Mouse (Mus musculus) lung, embryonic 14.5 days (tissue): ENCODE data around the gene Nell1. TPM values are rescaled to one million over a fixed set of nuclear protein-coding genes. Genes with fewer than 3 reads are reported as not detected.

Experiments
- ATAC-seq: fragments of 200-750 bp; cut with Nextera tagmentation; 2 replicates; pipeline ENCODE4 v1.8.0; 2017; ENCODE audit warnings: mild to moderate bottlenecking, moderate TSS enrichment, moderate library complexity; ENCODE audit not compliant: insufficient read depth
- DNase-seq: peaks from one replicate; pipeline ENCODE4 v3.0.0-alpha.2; 2015
- H3K27ac ChIP-seq: fragments of 300-500 bp; sonication (generic); 2 replicates; pipeline ENCODE4 v1.5.1; 2014; ENCODE audit warnings: low read depth, mild to moderate bottlenecking, moderate library complexity
- H3K27me3 ChIP-seq: fragments of 300-500 bp; sonication (generic); 2 replicates; pipeline ENCODE4 v1.6.1; 2014; ENCODE audit warnings: low read length, control low read depth; ENCODE audit not compliant: insufficient read depth
- H3K36me3 ChIP-seq: fragments of 300-500 bp; sonication (generic); 2 replicates; pipeline ENCODE4 v1.6.1; 2014; ENCODE audit warnings: control low read depth; ENCODE audit not compliant: insufficient read depth
- H3K4me1 ChIP-seq: fragments of 300-500 bp; sonication (generic); 2 replicates; pipeline ENCODE4 v1.6.1; 2014; ENCODE audit warnings: antibody characterized with exemption, control low read depth; ENCODE audit not compliant: insufficient read depth
- H3K4me2 ChIP-seq: fragments of 300-500 bp; sonication (generic); 2 replicates; pipeline ENCODE4 v1.6.1; 2014; ENCODE audit warnings: mild to moderate bottlenecking
- H3K4me3 ChIP-seq: fragments of 300-500 bp; sonication (generic); 2 replicates; pipeline ENCODE4 v1.5.1; 2014; ENCODE audit warnings: low read depth, low read length
- H3K9ac ChIP-seq: fragments of 300-500 bp; sonication (generic); 2 replicates; pipeline ENCODE4 v1.6.1; 2014
- H3K9me3 ChIP-seq: fragments of 300-500 bp; sonication (generic); 2 replicates; pipeline ENCODE4 v1.6.1; 2016; ENCODE audit warnings: low read depth, low read length, control low read depth
- CTCF ChIP-seq: IDR thresholded peaks from 2 replicates; pipeline ENCODE4 v1.5.1; 2016; ENCODE audit warnings: antibody characterized with exemption, low read depth
- WGBS: fragments of 180-500 bp; shearing (Covaris S2); extraction: QIAGEN DNeasy Blood & Tissue Kit; methylation state at CpG from one replicate; pipeline ENCODE4 v1.1.7; 2014; 5-methylcytosine and 5-hydroxymethylcytosine counted together
- polyA plus RNA-seq: library from polyadenylated mRNA; unstranded; fragments of >200 nt; fragmentation: Nextera tagmentation; extraction: Ambion mirVana; gene quantifications from 2 replicates; pipeline ENCODE4 v1.2.1, GENCODE M21; 2014

Gene Nell1
- polyA plus RNA-seq, 1 experiment from 2014 or later, result 2.8 TPM

DNA sequence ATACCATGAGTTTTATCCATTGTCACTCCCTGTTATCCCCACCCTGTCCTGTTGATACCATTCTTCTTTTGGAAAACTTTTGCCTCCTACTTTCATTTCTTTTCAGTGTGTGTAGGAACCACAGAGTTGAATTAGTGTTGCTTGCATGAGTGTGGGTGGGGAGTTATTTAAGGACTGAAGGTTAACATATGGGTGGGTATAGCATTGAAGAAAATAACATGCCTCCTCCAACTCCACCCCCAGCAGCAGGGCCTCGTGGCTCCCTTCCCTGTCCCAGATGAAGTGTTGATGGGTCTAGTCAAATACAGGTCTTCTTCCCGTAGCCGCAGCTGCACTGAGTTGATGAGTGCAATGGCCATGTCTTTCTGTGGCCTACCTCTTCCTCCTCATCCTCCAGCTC lies 278.5 kb downstream of the Nell1 start:
- Histone ChIP-seq H3K4me3 (no peak overlapping the region), H3K4me2 (no peak overlapping the region), H3K36me3 (no peaks in the 10 kb centered on the region), H3K27ac (no peak overlapping the region), H3K9me3 (no peaks in the 10 kb centered on the region), H3K4me1 (no peaks in the 10 kb centered on the region), H3K9ac (no peak overlapping the region), H3K27me3 (no peaks in the 10 kb centered on the region)
- WGBS, result 69% methylated on average over 3 of the region's 3 CpGs
- DNase-seq, result no peak
- TF ChIP-seq CTCF, result no peak
- no peak for ATAC-seq

DNA sequence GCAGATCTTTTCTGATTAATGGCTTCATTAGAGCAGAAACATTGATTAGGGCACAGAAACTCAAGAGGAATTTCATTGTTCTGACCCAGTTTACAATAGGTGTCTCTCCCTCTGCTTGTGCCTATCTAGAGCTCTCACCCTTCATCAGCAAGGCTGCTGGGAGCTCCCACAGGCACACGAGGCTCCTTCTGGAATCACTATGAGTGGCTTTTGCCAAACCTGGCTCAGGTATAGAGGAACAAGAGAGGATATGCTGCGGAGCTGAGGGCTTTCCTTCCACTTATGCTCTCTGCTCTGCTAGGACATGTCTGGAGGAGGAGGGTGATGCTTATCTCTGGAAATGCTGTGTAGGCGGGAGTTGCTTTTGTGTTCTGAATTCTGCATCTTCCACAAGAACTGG lies 285.4 kb downstream of the Nell1 start:
- Histone ChIP-seq H3K9ac (no peak overlapping the region), H3K9me3 (no peaks in the 10 kb centered on the region), H3K4me2 (no peak overlapping the region), H3K4me3 (no peak overlapping the region), H3K27me3 (no peaks in the 10 kb centered on the region), H3K27ac (no peak overlapping the region), H3K36me3 (no peaks in the 10 kb centered on the region), H3K4me1 (no peaks in the 10 kb centered on the region)
- ATAC-seq (no peak), DNase-seq (no peak)
- no peak for TF ChIP-seq CTCF
- 65% methylated on average over 3 of the region's 3 CpGs for WGBS

DNA sequence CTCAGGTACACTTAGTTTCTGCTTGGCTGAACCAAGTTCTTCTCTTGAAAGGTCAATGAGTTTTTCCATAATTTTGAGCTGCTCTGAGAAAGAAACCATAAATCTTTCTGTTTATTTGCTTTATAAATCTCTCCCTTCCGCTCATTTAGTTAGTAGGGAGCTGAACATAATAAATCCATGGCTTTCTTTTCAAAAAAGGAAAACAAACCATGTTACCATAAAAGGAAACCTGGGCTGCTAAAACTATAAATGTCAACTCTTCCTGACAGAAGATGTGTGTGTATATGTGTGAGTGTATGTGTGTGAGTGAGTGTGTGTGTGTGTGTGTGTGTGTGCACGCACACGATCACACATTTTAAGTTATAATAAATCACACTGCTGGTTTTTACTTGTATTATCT lies 320.8 kb downstream of the Nell1 start:
- DNase-seq, result peak; percentile 10
- H3K27ac ChIP-seq, result no peak overlapping the region
- no peak for TF ChIP-seq CTCF
- 44% methylated on average over 3 of the region's 3 CpGs for WGBS
- ATAC-seq, result no peak
- H3K36me3 ChIP-seq, result no peaks in the 10 kb centered on the region
- no peaks in the 10 kb centered on the region for H3K9me3 ChIP-seq
- no peaks in the 10 kb centered on the region for H3K4me1 ChIP-seq
- no peaks in the 10 kb centered on the region for H3K27me3 ChIP-seq
- H3K4me3 ChIP-seq, result no peak overlapping the region
- H3K9ac ChIP-seq, result no peak overlapping the region
- H3K4me2 ChIP-seq, result no peak overlapping the region

GRCm38 (mm10) chr7:50338226-50338625 lies 363.6 kb downstream of the Nell1 start:
- H3K27me3 ChIP-seq, result no peaks in the 10 kb centered on the region
- H3K36me3 ChIP-seq, result no peaks in the 10 kb centered on the region
- ATAC-seq (no peak), DNase-seq (no peak)
- no peak overlapping the region for H3K9ac ChIP-seq
- no peak overlapping the region for H3K4me3 ChIP-seq
- no peak overlapping the region for H3K4me2 ChIP-seq
- no peaks in the 10 kb centered on the region for H3K9me3 ChIP-seq
- TF ChIP-seq CTCF, result no peak
- 80% methylated on average over 5 of the region's 5 CpGs for WGBS
- no peaks in the 10 kb centered on the region for H3K4me1 ChIP-seq
- H3K27ac ChIP-seq, result no peak overlapping the region

- no peak overlapping the region for H3K9ac ChIP-seq
- no peaks in the 10 kb centered on the region for H3K36me3 ChIP-seq
- H3K4me3 ChIP-seq, result no peak overlapping the region
- ATAC-seq (no peak), DNase-seq (no peak)
- no peak for TF ChIP-seq CTCF
- no peak overlapping the region for H3K27ac ChIP-seq
- WGBS, result 75% methylated on average over 5 of the region's 5 CpGs
- H3K4me2 ChIP-seq, result no peak overlapping the region
- no peaks in the 10 kb centered on the region for H3K27me3 ChIP-seq
- H3K4me1 ChIP-seq, result no peaks in the 10 kb centered on the region
- no peaks in the 10 kb centered on the region for H3K9me3 ChIP-seq
These were observed 364.1 kb downstream of the Nell1 start for GRCm38 (mm10) chr7:50338757-50339156.

GRCm38 (mm10) chr7:50351564-50351963 lies 376.9 kb downstream of the Nell1 start:
- H3K27me3 ChIP-seq, result no peaks in the 10 kb centered on the region
- no peak overlapping the region for H3K27ac ChIP-seq
- H3K9me3 ChIP-seq, result no peaks in the 10 kb centered on the region
- WGBS, result 51% methylated on average over 2 of the region's 2 CpGs
- H3K9ac ChIP-seq, result no peak overlapping the region
- no peaks in the 10 kb centered on the region for H3K4me1 ChIP-seq
- no peak overlapping the region for H3K4me2 ChIP-seq
- H3K36me3 ChIP-seq, result no peaks in the 10 kb centered on the region
- H3K4me3 ChIP-seq, result no peak overlapping the region
- DNase-seq (no peak), ATAC-seq (no peak)
- no peak for TF ChIP-seq CTCF

DNA sequence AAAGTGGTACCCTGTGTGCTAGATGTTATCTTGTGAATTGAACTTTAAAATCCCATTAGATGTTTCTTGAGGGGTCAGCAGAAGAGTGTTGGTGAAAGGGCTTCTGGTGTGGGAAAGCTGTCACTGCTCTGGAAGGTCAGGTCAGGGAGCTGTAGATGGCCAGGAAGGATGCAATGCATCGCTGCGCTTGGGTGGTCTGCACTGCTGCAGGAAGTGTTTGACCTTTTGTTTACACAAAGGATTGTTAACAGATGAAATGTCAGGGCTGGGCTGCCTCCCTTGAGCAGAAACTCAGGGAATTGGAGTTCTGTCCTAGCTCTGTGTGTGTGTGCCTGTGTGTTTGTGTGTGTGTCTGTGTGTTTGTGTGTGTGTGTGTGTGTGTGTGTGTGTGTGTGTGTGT lies 382.5 kb downstream of the Nell1 start:
- DNase-seq, result peak; percentile 66
- peak; percentile 71; the same call in 1 of the 2 replicates for ATAC-seq
- 0% methylated on average over 2 of the region's 2 CpGs for WGBS
- no peak overlapping the region for H3K27ac ChIP-seq
- H3K9me3 ChIP-seq, result no peaks in the 10 kb centered on the region
- no peak overlapping the region for H3K4me2 ChIP-seq
- no peak overlapping the region for H3K4me3 ChIP-seq
- TF ChIP-seq CTCF, result no peak
- no peaks in the 10 kb centered on the region for H3K36me3 ChIP-seq
- H3K4me1 ChIP-seq, result no peaks in the 10 kb centered on the region; the same call in 1 of the 2 replicates
- no peak overlapping the region for H3K9ac ChIP-seq
- H3K27me3 ChIP-seq, result no peaks in the 10 kb centered on the region

DNA sequence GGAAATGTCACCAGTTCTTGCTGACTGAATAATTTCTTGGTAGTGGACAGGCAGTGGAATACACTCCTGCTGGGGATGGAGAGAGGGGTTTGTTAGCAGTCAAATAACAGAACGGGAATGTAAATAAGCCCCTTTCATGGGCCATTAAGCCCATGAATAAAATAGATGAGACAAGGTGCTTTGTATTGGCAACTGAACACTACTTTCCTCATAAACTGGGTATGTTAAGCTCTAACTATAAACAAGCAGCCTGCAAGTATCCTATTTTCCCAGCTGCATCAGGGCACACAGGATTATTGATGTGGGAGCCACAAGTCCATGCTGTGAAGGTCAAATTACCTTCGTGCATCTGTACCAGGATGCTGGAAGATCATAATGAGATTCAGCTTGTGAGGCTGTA lies 387.4 kb downstream of the Nell1 start:
- no peak overlapping the region for H3K27ac ChIP-seq
- no peak overlapping the region for H3K4me3 ChIP-seq
- 39% methylated on average over 2 of the region's 2 CpGs for WGBS
- no peaks in the 10 kb centered on the region for H3K9me3 ChIP-seq
- DNase-seq (no peak), ATAC-seq (no peak)
- no peak for TF ChIP-seq CTCF
- no peaks in the 10 kb centered on the region; the same call in 1 of the 2 replicates for H3K4me1 ChIP-seq
- no peaks in the 10 kb centered on the region for H3K27me3 ChIP-seq
- H3K36me3 ChIP-seq, result no peaks in the 10 kb centered on the region
- H3K4me2 ChIP-seq, result no peak overlapping the region
- H3K9ac ChIP-seq, result no peak overlapping the region
